Mouse (Mus musculus): ENCODE measurements around the gene Slc12a7. TPM values are rescaled to one million over a fixed set of nuclear protein-coding genes. Genes with fewer than 3 reads are reported as not detected.

Gene Slc12a7
- total and polyA plus RNA-seq, 2 experiments from 2014 or later, result 4.9 to 14.8 TPM

DNA sequence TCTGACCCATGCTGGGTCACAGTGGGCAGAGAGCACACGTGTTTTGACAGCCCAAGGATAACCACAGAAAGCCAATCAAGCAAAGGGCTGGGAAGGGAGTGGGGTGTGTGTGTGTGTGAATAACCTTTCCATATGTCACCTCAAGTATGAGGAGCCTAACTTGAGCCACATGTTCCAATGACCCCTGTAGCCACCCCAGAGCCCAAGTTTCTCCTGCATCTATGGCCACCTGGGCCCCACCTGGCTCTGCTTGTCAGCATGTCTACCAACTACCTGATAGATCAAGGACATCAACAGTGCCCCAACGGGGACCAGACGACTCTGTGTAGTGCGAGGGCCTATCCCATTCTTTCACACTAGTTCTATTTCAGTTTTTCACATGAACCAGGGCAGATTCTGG lies 106.8 kb downstream of the Slc12a7 start:
- Histone ChIP-seq H3K4me3 (ENCODE audit: low read depth, low read length) (no peak overlapping the region), H3K4me1 (ENCODE audit: insufficient read depth) (no peaks in the 10 kb centered on the region), H3K36me3 (ENCODE audit: insufficient read depth) (peaks cover 4% of the 10 kb centered on the region; the same call in 1 of the 2 replicates), H3K9ac (no peak overlapping the region), H3K4me2 (ENCODE audit: low read depth) (no peak overlapping the region), H3K27ac (ENCODE audit: low read depth, low read length) (no peak overlapping the region), H3K27me3 (ENCODE audit: insufficient read depth, low read length) (no peaks in the 10 kb centered on the region), H3K9me3 (ENCODE audit: low read length) (no peaks in the 10 kb centered on the region)
- DNase-seq (no peak), ATAC-seq (no peak)
- no peak for TF ChIP-seq CTCF (IDR thresholded peaks at IDR 0.05; ENCODE audit: low read depth)
- WGBS, result 86% methylated on average over 4 of the region's 4 CpGs

- peaks cover 4% of the 10 kb centered on the region; the same call in 1 of the 2 replicates for H3K36me3 ChIP-seq (ENCODE audit: insufficient read depth)
- TF ChIP-seq CTCF (IDR thresholded peaks at IDR 0.05; ENCODE audit: low read depth), result no peak
- H3K27me3 ChIP-seq (ENCODE audit: insufficient read depth, low read length), result no peaks in the 10 kb centered on the region
- H3K9ac ChIP-seq, result no peak overlapping the region
- H3K4me2 ChIP-seq (ENCODE audit: low read depth), result no peak overlapping the region
- H3K27ac ChIP-seq (ENCODE audit: low read depth, low read length), result no peak overlapping the region
- no peak overlapping the region for H3K4me3 ChIP-seq (ENCODE audit: low read depth, low read length)
- ATAC-seq (no peak), DNase-seq (no peak)
- no peaks in the 10 kb centered on the region for H3K4me1 ChIP-seq (ENCODE audit: insufficient read depth)
- no peaks in the 10 kb centered on the region for H3K9me3 ChIP-seq (ENCODE audit: low read length)
Observed at GRCm38 (mm10) chr13:73842696-73843095, 109.8 kb downstream of the Slc12a7 start.

GRCm38 (mm10) chr13:73846589-73847464 lies 113.9 kb downstream of the Slc12a7 start:
- Histone ChIP-seq H3K9me3 (ENCODE audit: low read length) (no peaks in the 10 kb centered on the region), H3K4me2 (ENCODE audit: low read depth) (peak overlapping the region; percentile 84), H3K4me1 (ENCODE audit: insufficient read depth) (no peaks in the 10 kb centered on the region), H3K4me3 (ENCODE audit: low read depth, low read length) (peak overlapping the region; percentile 49), H3K9ac (peak overlapping the region; percentile 70), H3K27me3 (ENCODE audit: insufficient read depth, low read length) (0 out of 2 replicates have a peak, but pooled peaks cover 4% of the 10 kb centered on the region), H3K27ac (ENCODE audit: low read depth, low read length) (no peak overlapping the region), H3K36me3 (ENCODE audit: insufficient read depth) (no peaks in the 10 kb centered on the region)
- 1% methylated on average over 56 of the region's 65 CpGs for WGBS
- DNase-seq, result peak; percentile 41
- ATAC-seq, result peak; percentile 84
- no peak for TF ChIP-seq CTCF (IDR thresholded peaks at IDR 0.05; ENCODE audit: low read depth)

- peak within 1 kb of the TSS; percentile 84 for H3K4me2 ChIP-seq (ENCODE audit: low read depth)
- H3K9me3 ChIP-seq (ENCODE audit: low read length), result no peaks in the 10 kb centered on the region
- peak within 1 kb of the TSS; percentile 49 for H3K4me3 ChIP-seq (ENCODE audit: low read depth, low read length)
- H3K9ac ChIP-seq, result peak within 1 kb of the TSS; percentile 70
- no peak within 1 kb of the TSS for H3K27ac ChIP-seq (ENCODE audit: low read depth, low read length)
- TF ChIP-seq CTCF (IDR thresholded peaks at IDR 0.05; ENCODE audit: low read depth), result peak; percentile 80
- WGBS, result 1% methylated on average over 34 of the region's 38 CpGs
- no peaks in the 10 kb centered on the region for H3K4me1 ChIP-seq (ENCODE audit: insufficient read depth)
- DNase-seq (peak; percentile 86), ATAC-seq (peak; percentile 95)
- 0 out of 2 replicates have a peak, but pooled peaks cover 4% of the 10 kb centered on the region for H3K27me3 ChIP-seq (ENCODE audit: insufficient read depth, low read length)
- no peaks in the 10 kb centered on the region for H3K36me3 ChIP-seq (ENCODE audit: insufficient read depth)
Observed at GRCm38 (mm10) chr13:73847465-73847836, 114.6 kb downstream of the Slc12a7 start, which contains the start of gene Nkd2. Gene Nkd2, minus strand, starts transcription at chr13:73847631.

Other genes with a start within 250 kb of the Slc12a7 start
- gene Slc6a3, start 196.3 kb upstream of the Slc12a7 start, total RNA-seq (2014; rRNA removed), result 1.6 and 5.1 TPM in 2 replicates
- 0.59 and 1.3 TPM in 2 replicates for gene Slc6a3, start 196.3 kb upstream of the Slc12a7 start, polyA plus RNA-seq (2015; fragmentation: Nextera tagmentation; extraction: Ambion mirVana)
- gene Clptm1l, start 129.1 kb upstream of the Slc12a7 start, total RNA-seq (2014; rRNA removed), result 127 and 132 TPM in 2 replicates
- 107 and 131 TPM in 2 replicates for gene Clptm1l, start 129.1 kb upstream of the Slc12a7 start, polyA plus RNA-seq (2015; fragmentation: Nextera tagmentation; extraction: Ambion mirVana)
- gene Tert, start 106.2 kb upstream of the Slc12a7 start, total RNA-seq (2014; rRNA removed), result 6.5 and 8.9 TPM in 2 replicates
- gene Tert, start 106.2 kb upstream of the Slc12a7 start, polyA plus RNA-seq (2015; fragmentation: Nextera tagmentation; extraction: Ambion mirVana), result 0.86 and 2.4 TPM in 2 replicates
- gene Slc6a18, start 55.1 kb upstream of the Slc12a7 start, total RNA-seq (2014; rRNA removed), result not detected in 2 replicates
- gene Slc6a18, start 55.1 kb upstream of the Slc12a7 start, polyA plus RNA-seq (2015; fragmentation: Nextera tagmentation; extraction: Ambion mirVana), result not detected in 2 replicates
- gene Slc6a19, start 28.2 kb upstream of the Slc12a7 start, total RNA-seq (2014; rRNA removed), result 0.15 and 0.43 TPM in 2 replicates
- gene Slc6a19, start 28.2 kb upstream of the Slc12a7 start, polyA plus RNA-seq (2015; fragmentation: Nextera tagmentation; extraction: Ambion mirVana), result 0.13 and 0.22 TPM in 2 replicates
- gene Nkd2, start 114.5 kb downstream of the Slc12a7 start, total RNA-seq (2014; rRNA removed), result 27.8 and 35.3 TPM in 2 replicates
- 15.2 TPM in 2 replicates for gene Nkd2, start 114.5 kb downstream of the Slc12a7 start, polyA plus RNA-seq (2015; fragmentation: Nextera tagmentation; extraction: Ambion mirVana)
- gene Trip13, start 204.7 kb downstream of the Slc12a7 start, total RNA-seq (2014; rRNA removed), result 3.8 and 4.3 TPM in 2 replicates
- 9.6 and 10.6 TPM in 2 replicates for gene Trip13, start 204.7 kb downstream of the Slc12a7 start, polyA plus RNA-seq (2015; fragmentation: Nextera tagmentation; extraction: Ambion mirVana)
- gene Brd9, start 204.7 kb downstream of the Slc12a7 start, total RNA-seq (2014; rRNA removed), result 93.6 and 111 TPM in 2 replicates
- gene Brd9, start 204.7 kb downstream of the Slc12a7 start, polyA plus RNA-seq (2015; fragmentation: Nextera tagmentation; extraction: Ambion mirVana), result 68.1 and 75.0 TPM in 2 replicates
- not detected in 2 replicates for gene Zdhhc11, start 230.8 kb downstream of the Slc12a7 start, total RNA-seq (2014; rRNA removed)
- gene Zdhhc11, start 230.8 kb downstream of the Slc12a7 start, polyA plus RNA-seq (2015; fragmentation: Nextera tagmentation; extraction: Ambion mirVana), result not detected in 2 replicates

Measured in forebrain, postnatal 0 days (tissue).